Mouse (Mus musculus) testis, adult 2 months (tissue): ENCODE data around the gene Dnah2.

Source experiments
- CTCF ChIP-seq: fragments of 200-500 bp; IDR thresholded peaks from 2 replicates; pipeline ENCODE4 v1.5.1; 2012; ENCODE audit warnings: low read depth, mild to moderate bottlenecking, inconsistent platforms, low read length, moderate library complexity; ENCODE audit not compliant: control insufficient read depth, insufficient read depth, insufficient replicate concordance
- POLR2A ChIP-seq: fragments of 200-500 bp; IDR thresholded peaks from 2 replicates; pipeline ENCODE4 v1.6.1; 2012; ENCODE audit warnings: low read depth, mild to moderate bottlenecking, inconsistent platforms, low read length, moderate library complexity; ENCODE audit not compliant: control insufficient read depth

DNA sequence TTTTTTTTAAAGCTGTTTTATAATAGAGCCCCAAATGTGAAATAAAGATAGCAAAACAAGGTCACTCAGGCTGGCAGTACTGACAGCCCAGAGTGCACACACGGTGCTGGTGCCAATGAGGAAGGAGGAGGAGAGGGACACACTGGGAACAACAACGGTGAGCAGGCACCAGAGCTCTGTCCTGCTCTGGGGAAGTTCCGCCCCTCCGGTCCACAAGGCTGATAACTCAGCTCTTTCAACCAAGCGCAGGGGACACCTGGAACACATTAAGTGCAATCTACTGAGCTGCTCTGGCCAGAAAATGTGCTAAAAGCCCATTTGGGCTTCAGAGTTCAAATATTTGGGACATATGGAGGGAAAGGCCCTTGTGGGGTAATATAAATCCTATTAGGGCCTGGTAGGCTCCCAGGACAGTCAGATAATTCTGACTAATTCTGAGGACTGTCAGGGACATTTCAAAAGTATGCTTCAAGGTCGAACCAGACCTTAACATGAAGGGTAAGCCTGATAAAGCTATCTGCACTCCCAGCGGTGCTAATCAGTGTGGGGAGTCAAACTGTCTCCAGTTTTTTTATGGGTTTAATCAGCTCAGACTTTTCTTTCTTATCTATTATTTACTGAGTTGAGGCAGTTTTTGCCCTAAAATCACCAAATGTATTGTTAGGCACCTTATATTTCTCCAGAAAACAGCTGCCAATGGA is 38.0 kb downstream of the Dnah2 start:
- TF ChIP-seq POLR2A, result no peak
- TF ChIP-seq CTCF, result no peak
